Mouse (Mus musculus): ENCODE measurements around the gene Slc22a17. TPM values are rescaled to one million over a fixed set of nuclear protein-coding genes. Genes with fewer than 3 reads are reported as not detected.
"Not testable (repeated sequence)": the region's sequence is repeated elsewhere in the genome, so short reads cannot be mapped to it uniquely, and the experiment has no call there.

Gene Slc22a17
- 220 TPM in 1 of 2 replicates, not detected in the other for polyA plus RNA-seq (2012; ENCODE audit: insufficient read depth, insufficient read length, low replicate concordance, missing spikeins)

DNA sequence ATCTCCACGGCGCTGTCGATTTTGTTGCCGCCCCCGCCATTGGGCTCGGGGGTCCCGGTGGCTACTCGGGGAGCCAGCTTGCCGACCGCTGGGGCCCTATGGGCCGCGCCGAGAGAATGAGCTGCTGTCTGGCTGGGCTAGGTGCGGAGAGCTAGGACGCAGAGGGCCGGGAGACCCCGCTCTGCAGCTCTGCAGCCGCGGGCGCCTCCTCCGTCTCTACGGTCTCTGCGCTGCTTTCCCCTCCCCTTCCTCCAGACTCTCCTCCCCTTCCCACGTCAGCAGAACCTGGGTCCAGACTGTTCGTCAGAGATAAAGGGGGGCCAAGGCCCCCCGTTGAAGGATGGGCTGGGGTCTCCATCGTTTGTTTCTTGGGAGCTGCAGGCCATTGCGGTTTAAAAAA, at the start of gene Slc22a17:
Slc22a17 (minus strand) TSS at position 247 of the 400 bp plus-strand sequence.
- TF ChIP-seq POLR2A (IDR thresholded peaks at IDR 0.05; ENCODE audit: insufficient read depth, low read depth, low read length) (peak; percentile 97), CTCF (IDR thresholded peaks at IDR 0.05; ENCODE audit: insufficient read depth, low read depth, low read length) (no peak)
- WGBS, result under 1% methylated on average over 28 of the region's 28 CpGs
- Histone ChIP-seq H3K4me1 (ENCODE audit: control insufficient read depth, insufficient read depth, low read length) (peaks cover 29% of the 10 kb centered on the region), H3K4me3 (ENCODE audit: insufficient read depth, low read depth, low read length) (peak within 1 kb of the TSS; percentile 76), H3K27ac (ENCODE audit: insufficient read depth, low read depth, low read length) (peak within 1 kb of the TSS; percentile 97)

DNA sequence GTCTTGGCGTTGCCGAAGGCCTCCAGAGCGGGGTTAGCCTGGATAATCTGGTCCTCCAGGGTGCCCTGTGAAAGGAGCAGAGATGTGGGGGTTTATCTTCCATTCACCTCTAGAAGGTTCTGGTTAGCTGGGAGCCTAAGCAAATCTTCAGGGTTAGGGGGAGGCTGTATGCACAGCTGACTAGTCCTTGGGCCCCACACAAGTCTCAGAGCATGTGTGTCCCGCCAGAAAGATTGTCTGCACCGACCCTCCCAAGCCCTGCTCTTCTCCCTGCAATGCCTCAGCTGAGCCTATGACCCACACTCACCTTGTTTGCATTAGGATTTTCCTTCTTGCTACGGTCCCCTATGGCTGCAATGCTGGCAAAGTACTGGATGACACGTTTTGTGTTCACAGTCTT, 49.8 kb upstream of the Slc22a17 start:
- WGBS, result 92% methylated on average over 7 of the region's 7 CpGs

DNA sequence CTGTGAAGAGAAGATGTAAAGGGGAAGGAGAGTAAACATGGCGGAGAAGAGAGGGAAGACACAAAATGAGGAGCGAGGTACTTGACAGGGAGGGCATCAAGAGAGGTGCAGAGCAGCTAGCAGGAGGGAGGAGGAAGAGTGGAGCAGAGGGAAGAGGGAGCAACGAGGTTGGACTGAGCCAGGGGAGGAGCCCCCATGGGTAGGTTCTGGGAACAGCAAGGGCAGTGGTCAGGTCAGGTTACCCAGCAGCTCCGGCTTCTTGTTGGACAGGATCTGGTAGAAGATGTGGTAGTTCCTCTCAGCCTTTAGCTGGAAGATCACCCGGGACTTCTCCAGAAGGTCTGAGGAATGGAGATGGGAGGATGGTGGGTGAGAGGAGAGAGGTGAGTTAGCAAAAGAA, 48.6 kb upstream of the Slc22a17 start:
- Histone ChIP-seq H3K4me3 (ENCODE audit: insufficient read depth, low read depth, low read length) (no peak overlapping the region), H3K4me1 (ENCODE audit: control insufficient read depth, insufficient read depth, low read length) (0 out of 2 replicates have a peak, but pooled peaks cover 4% of the 10 kb centered on the region), H3K27ac (ENCODE audit: insufficient read depth, low read depth, low read length) (no peak overlapping the region)
- no peak for TF ChIP-seq CTCF (IDR thresholded peaks at IDR 0.05; ENCODE audit: insufficient read depth, low read depth, low read length)
- TF ChIP-seq POLR2A (IDR thresholded peaks at IDR 0.05; ENCODE audit: insufficient read depth, low read depth, low read length), result no peak
- WGBS, result 88% methylated on average over 5 of the region's 5 CpGs

More for the DNA sequence above, 49.8 kb upstream of the Slc22a17 start:
- Histone ChIP-seq H3K4me3 (ENCODE audit: insufficient read depth, low read depth, low read length) (no peak overlapping the region), H3K4me1 (ENCODE audit: control insufficient read depth, insufficient read depth, low read length) (0 out of 2 replicates have a peak, but pooled peaks cover 4% of the 10 kb centered on the region), H3K27ac (ENCODE audit: insufficient read depth, low read depth, low read length) (no peak overlapping the region)
- TF ChIP-seq POLR2A (IDR thresholded peaks at IDR 0.05; ENCODE audit: insufficient read depth, low read depth, low read length), result no peak
- no peak for TF ChIP-seq CTCF (IDR thresholded peaks at IDR 0.05; ENCODE audit: insufficient read depth, low read depth, low read length)

- TF ChIP-seq CTCF (IDR thresholded peaks at IDR 0.05; ENCODE audit: insufficient read depth, low read depth, low read length), result no peak
- no peak for TF ChIP-seq POLR2A (IDR thresholded peaks at IDR 0.05; ENCODE audit: insufficient read depth, low read depth, low read length)
- Histone ChIP-seq H3K27ac (ENCODE audit: insufficient read depth, low read depth, low read length) (no peak overlapping the region), H3K4me3 (ENCODE audit: insufficient read depth, low read depth, low read length) (no peak overlapping the region), H3K4me1 (ENCODE audit: control insufficient read depth, insufficient read depth, low read length) (0 out of 2 replicates have a peak, but pooled peaks cover 4% of the 10 kb centered on the region)
- 71% methylated on average over 10 of the region's 10 CpGs for WGBS
These were observed 47.8 kb upstream of the Slc22a17 start for GRCm38 (mm10) chr14:54960769-54961168.

DNA sequence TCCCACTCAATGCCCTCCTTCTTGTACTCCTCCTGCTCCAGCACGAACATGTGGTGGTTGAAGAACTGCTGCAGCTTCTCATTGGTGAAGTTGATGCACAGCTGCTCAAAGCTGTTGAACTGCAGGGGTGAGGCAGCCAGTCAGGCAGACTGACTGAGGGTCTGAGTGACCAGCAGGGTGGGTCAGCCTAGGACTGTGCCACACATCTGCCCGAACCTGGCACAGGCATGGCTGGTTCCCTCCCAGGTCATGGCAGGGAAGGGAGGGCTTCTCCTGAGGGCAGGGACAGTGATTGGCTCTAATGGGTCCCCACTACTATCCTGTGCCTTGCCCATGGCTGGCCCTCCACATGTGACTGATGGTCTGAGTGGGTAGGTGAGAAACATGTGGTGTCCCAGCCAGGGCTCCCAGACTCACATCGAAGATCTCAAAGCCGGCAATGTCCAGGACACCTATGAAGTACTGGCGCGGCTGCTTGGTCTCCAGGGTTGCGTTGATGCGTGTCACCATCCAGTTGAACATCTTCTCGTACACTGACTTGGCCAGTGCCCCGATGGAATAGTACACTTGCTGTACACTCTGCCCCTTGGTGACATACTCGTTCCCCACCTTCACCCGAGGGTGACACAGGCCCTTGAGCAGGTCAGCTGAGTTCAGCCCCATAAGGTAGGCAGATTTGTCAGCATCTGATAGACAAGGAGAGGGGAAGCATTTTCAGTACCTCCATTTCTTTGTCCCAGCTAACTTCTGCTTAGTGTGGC, 47.1 kb upstream of the Slc22a17 start:
- not testable (repeated sequence) for H3K4me3 ChIP-seq (ENCODE audit: insufficient read depth, low read depth, low read length); H3K27ac ChIP-seq (ENCODE audit: insufficient read depth, low read depth, low read length); H3K4me1 ChIP-seq (ENCODE audit: control insufficient read depth, insufficient read depth, low read length)
- WGBS, result 93% methylated on average over 12 of the region's 12 CpGs

DNA sequence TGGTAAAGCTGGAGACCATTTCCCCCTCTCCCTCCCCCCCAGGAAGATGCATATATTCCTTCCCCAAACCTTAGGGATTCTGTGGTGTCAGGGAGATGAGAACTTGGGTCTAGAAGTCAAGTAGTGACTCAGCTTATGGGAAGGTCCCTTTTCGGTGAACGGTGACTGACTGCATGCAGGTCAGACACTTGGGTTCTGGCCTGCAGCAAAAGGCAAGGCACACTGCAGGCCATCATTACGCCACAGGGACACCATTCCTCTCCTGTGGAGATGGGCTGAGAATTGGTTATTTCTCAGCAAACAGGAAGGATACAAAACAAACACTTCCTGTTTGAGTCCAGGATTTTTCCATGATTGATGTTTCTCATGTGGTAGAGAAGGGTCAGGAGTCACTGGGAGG, 46.3 kb upstream of the Slc22a17 start:
- TF ChIP-seq CTCF (IDR thresholded peaks at IDR 0.05; ENCODE audit: insufficient read depth, low read depth, low read length) (no peak), POLR2A (IDR thresholded peaks at IDR 0.05; ENCODE audit: insufficient read depth, low read depth, low read length) (no peak)
- Histone ChIP-seq H3K27ac (ENCODE audit: insufficient read depth, low read depth, low read length) (no peak overlapping the region), H3K4me1 (ENCODE audit: control insufficient read depth, insufficient read depth, low read length) (0 out of 2 replicates have a peak, but pooled peaks cover 4% of the 10 kb centered on the region), H3K4me3 (ENCODE audit: insufficient read depth, low read depth, low read length) (no peak overlapping the region)
- 90% methylated on average over 3 of the region's 3 CpGs for WGBS

DNA sequence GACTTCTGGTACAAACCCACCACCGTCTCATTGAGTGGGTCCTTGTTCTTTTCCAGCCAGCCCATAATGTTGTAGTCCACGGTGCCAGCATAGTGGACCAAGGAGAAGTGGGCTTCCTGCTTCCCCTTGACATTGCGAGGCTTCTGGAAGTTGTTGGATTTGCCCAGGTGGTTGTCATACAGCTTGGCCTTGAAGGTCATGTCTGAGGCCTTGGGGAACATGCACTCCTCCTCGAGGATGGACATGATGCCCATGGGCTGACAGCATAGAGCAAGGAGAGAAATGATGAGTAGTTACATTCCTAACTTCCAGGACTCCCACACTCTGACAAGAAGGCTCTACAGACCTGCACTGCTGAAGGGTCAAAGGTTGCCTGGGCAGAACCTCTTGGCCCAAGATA, 45.6 kb upstream of the Slc22a17 start:
- Histone ChIP-seq H3K4me3 (ENCODE audit: insufficient read depth, low read depth, low read length) (no peak overlapping the region), H3K27ac (ENCODE audit: insufficient read depth, low read depth, low read length) (no peak overlapping the region), H3K4me1 (ENCODE audit: control insufficient read depth, insufficient read depth, low read length) (0 out of 2 replicates have a peak, but pooled peaks cover 4% of the 10 kb centered on the region)
- TF ChIP-seq POLR2A (IDR thresholded peaks at IDR 0.05; ENCODE audit: insufficient read depth, low read depth, low read length), result no peak
- TF ChIP-seq CTCF (IDR thresholded peaks at IDR 0.05; ENCODE audit: insufficient read depth, low read depth, low read length), result no peak
- WGBS, result 91% methylated on average over 4 of the region's 4 CpGs

DNA sequence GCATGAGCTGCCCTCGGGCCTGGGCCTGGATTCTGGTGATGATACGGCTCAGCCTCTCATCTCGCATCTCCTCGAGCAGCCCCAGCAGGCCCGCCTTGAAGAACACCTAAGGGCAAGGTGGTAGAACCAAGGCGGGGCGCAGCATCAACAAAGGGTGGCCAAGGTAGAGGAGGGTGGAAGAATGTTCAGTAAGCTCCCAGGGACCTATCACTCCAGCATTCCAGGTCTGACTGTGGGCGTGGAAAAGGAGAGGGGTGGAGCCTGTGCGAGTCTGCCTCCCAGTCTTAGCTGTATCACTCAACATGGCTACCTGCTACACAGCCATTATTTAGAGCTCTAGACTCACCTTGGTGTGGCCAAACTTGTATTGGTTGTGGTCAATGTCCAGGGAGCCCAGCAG, 43.6 kb upstream of the Slc22a17 start:
- Histone ChIP-seq H3K4me3 (ENCODE audit: insufficient read depth, low read depth, low read length) (no peak overlapping the region), H3K4me1 (ENCODE audit: control insufficient read depth, insufficient read depth, low read length) (0 out of 2 replicates have a peak, but pooled peaks cover 4% of the 10 kb centered on the region), H3K27ac (ENCODE audit: insufficient read depth, low read depth, low read length) (no peak overlapping the region)
- WGBS, result 92% methylated on average over 9 of the region's 9 CpGs
- TF ChIP-seq POLR2A (IDR thresholded peaks at IDR 0.05; ENCODE audit: insufficient read depth, low read depth, low read length), result no peak
- TF ChIP-seq CTCF (IDR thresholded peaks at IDR 0.05; ENCODE audit: insufficient read depth, low read depth, low read length), result no peak

DNA sequence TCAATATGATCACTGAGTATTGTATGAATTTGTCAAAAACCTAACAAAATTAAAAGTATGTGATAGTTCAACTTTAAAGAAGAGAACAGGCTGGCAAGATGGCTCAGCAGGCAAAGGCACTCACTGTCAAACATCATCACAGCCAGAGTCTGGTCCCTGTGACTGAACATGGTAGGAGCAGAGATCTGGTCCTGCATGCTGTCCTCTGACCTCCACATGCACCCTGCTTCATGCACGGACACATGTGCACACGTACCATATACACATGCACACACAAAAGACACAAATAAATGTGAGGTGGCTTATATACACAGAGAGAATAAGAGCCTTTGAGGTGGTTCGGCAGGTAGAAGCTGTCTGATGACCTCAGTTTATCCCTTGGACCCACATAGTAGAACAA, 42.5 kb upstream of the Slc22a17 start:
- Histone ChIP-seq H3K27ac (ENCODE audit: insufficient read depth, low read depth, low read length) (no peak overlapping the region), H3K4me3 (ENCODE audit: insufficient read depth, low read depth, low read length) (no peak overlapping the region), H3K4me1 (ENCODE audit: control insufficient read depth, insufficient read depth, low read length) (no peaks in the 10 kb centered on the region)
- 87% methylated on average over 3 of the region's 3 CpGs for WGBS
- TF ChIP-seq CTCF (IDR thresholded peaks at IDR 0.05; ENCODE audit: insufficient read depth, low read depth, low read length) (no peak), POLR2A (IDR thresholded peaks at IDR 0.05; ENCODE audit: insufficient read depth, low read depth, low read length) (no peak)
